Mouse (Mus musculus) heart, adult 8-10 months (tissue): ENCODE results near the gene Dab2. TPM values are rescaled to one million over a fixed set of nuclear protein-coding genes. Genes with fewer than 3 reads are reported as not detected.

Source experiments
- DNase-seq: peaks from one replicate; pipeline ENCODE4 v3.0.0; 2022; ENCODE audit warnings: low spot score
- total RNA-seq, 4 experiments: library from RNA; stranded (reverse); gene quantifications; 2 replicates each; pipeline ENCODE4 v1.2.4; 2022

Dab2 gene
- total RNA-seq, 4 experiments from 2014 or later, result 18.9 to 27.1 (median 22.0) TPM

DNA sequence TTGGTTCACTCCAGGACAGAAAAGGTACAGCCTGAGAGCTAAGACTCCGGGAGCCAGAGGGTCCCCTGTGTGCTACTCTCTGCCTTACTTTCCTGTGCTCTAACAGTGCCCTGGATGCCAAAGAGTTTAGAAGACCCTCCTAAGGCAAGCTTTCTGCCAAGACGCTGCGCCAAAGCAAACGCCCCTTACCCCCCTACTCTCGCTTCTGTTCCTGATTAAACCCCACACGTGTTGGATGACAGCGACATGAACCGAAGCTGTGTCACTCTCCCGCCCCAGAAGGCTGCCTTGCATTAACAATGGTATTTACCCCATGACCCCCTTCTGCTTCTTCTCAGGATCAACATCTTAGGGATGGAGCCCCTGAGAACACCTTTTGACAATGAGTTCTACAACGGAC lies 167.4 kb downstream of the Dab2 start:
- DNase-seq, result no peak

DNA sequence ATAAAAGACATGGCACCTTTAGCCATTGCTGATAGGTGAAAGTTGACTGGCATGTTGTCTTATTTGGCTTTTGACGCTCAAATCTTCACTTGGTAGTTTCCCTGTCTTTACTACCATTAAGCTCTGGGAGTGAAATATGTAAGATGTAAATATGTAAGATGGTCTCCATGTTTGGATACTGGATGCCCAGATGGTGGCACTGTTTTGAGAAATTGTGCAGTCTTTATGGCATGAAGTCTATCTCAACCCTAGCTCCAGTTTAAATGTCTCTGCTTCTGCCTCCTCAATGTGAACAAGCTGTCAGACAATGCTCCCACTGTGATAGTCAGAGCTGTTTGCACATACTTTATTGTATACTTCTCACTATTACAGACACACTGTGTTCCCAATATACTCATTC lies 169.3 kb downstream of the Dab2 start:
- DNase-seq, result no peak

DNA sequence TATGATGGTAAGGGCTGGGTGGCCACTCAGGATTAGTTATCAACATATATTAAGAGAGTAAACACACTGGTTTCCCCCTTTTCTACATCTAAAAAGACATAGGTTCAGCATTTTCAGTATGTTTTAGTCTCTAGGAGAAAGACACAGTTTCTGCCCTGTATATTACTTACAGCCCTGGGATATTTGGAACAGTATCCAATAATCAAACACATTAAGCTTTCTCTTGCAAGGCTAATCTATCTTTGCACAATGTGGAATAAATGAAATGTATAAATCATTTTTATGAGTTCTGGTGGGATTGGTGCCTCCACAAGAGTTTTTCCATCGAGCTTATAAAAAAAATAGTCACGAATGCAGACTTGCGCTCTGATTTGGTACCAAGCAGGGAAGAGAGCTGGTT lies 169.8 kb downstream of the Dab2 start:
- no peak for DNase-seq

DNA sequence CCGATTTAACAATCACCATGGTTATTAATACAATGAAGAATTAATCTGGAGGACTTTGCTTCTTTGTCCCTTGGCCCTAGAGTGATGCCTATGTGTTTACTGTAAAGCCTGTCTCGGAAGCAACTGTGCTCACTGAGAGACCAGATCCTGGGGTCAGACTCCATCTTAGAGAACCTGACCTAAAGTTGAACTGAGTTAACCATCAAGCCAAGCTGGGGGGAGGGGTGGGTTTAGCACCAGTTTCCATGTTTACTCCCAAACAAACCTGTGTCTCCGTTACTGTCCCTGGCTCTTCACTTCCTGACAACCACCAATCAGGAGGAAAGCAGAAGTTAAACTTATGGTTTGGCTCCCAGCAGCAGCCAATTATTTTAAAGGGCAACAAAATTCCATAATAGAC lies 184.0 kb downstream of the Dab2 start:
- no peak for DNase-seq

Other genes with a start within 250 kb of the Dab2 start
- not detected for gene C9, start 145.5 kb downstream of the Dab2 start, total RNA-seq
- gene Fyb, start 223.1 kb downstream of the Dab2 start, total RNA-seq, result 10 to 100 TPM; 45.5 to 56.4 (median 52.8) TPM